26 mouse cellular contexts compared by ENCODE assay signal in the genomic region with DNA sequence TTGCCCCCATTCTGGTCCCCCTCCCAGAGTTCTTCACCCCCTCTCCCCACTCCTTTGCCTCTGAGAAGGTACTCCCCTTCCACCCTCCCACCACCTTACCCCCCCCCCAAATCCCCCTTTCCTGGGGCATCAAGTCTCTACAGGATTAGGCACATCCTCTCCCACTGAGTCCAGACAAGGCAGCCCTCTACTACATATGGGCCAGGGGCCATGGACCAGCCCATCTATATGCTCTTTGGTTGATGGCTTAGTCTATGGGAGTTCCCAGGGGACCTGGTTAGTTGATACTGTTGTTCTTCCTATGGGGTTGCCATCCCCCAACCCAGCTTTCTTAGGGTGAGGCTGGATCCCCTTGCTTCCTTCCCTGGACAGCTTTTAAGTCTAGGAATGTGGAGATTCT. TPM values are rescaled to one million over a fixed set of nuclear protein-coding genes. Genes with fewer than 3 reads are reported as not detected.
"Had no signal": no experiment of that assay in that cellular context is flagged by ENCODE, and none has a peak within 500 bp of the region (broad histone marks: within the 10 kb centered on the region; RNA-seq: fewer than 3 reads in every experiment).

No protein-coding gene starts in this region.

- H3K4me2 ChIP-seq: heart, embryonic 12.5 days; hindbrain, embryonic 12.5 days; hindbrain, embryonic 14.5 days; intestine, embryonic 15.5 days; kidney, embryonic 15.5 days; limb, embryonic 12.5 days had no signal

- H3K4me3 ChIP-seq: gastrocnemius, adult 2 months; heart, embryonic 10.5 days; heart, embryonic 12.5 days; hindbrain, embryonic 12.5 days; intestine, embryonic 15.5 days; kidney, embryonic 15.5 days; layer of hippocampus, adult 2 months; left cerebral cortex, adult 2 months; limb, embryonic 10.5 days; limb, embryonic 12.5 days had no signal

- DNase-seq: gastrocnemius, adult 2 months; gastrocnemius, postnatal 10 days; gastrocnemius, postnatal 25 days; heart, adult 18-20 months; heart, postnatal 10 days; heart, postnatal 4 days; kidney, adult 18-20 months; kidney, adult 9 months; kidney, postnatal 10 days; kidney, postnatal 25 days; kidney, postnatal 4 days; liver had no signal

- ATAC-seq: forebrain, embryonic 16.5 days; hindbrain, embryonic 16.5 days; inflammation-experienced regulatory T-cells, adult 6 months; intestine, embryonic 15.5 days; intestine, postnatal 0 days had no signal

- H3K27me3 ChIP-seq: heart, embryonic 12.5 days; hindbrain, embryonic 12.5 days; intestine, embryonic 15.5 days; kidney, embryonic 15.5 days; limb, embryonic 12.5 days had no signal

- H3K27ac ChIP-seq: gastrocnemius, adult 2 months; heart, embryonic 10.5 days; hindbrain, embryonic 12.5 days; hindbrain, embryonic 14.5 days; intestine, embryonic 15.5 days; kidney, embryonic 15.5 days; layer of hippocampus, adult 2 months; left cerebral cortex, adult 2 months; limb, embryonic 10.5 days; limb, embryonic 12.5 days had no signal

- H3K9ac ChIP-seq: heart, embryonic 12.5 days; hindbrain, embryonic 12.5 days; hindbrain, embryonic 14.5 days; intestine, embryonic 15.5 days; kidney, embryonic 15.5 days; limb, embryonic 12.5 days had no signal

- H3K4me1 ChIP-seq: heart, embryonic 10.5 days; heart, embryonic 12.5 days; hindbrain, embryonic 12.5 days; intestine, embryonic 15.5 days; kidney, embryonic 15.5 days; limb, embryonic 10.5 days; limb, embryonic 12.5 days had no signal

- H3K36me3 ChIP-seq: intestine, embryonic 15.5 days had no signal

- H3K9me3 ChIP-seq: heart, embryonic 10.5 days; heart, embryonic 12.5 days; hindbrain, embryonic 12.5 days; intestine, embryonic 15.5 days; kidney, embryonic 15.5 days; limb, embryonic 10.5 days; limb, embryonic 12.5 days had no signal

RNA-seq across cellular contexts. Expression of gene Cfap69, which starts 15.4 kb away (rescaled TPM):
- polyA plus RNA-seq: inflammation-experienced regulatory T-cells, adult 6 months had no signal
